Mouse (Mus musculus): ENCODE data around the gene Snw1. TPM values are rescaled to one million over a fixed set of nuclear protein-coding genes. Genes with fewer than 3 reads are reported as not detected.

Gene Snw1
- total RNA-seq, 4 experiments from 2014 or later = 59.6 to 69.6 (median 65.4) TPM

DNA sequence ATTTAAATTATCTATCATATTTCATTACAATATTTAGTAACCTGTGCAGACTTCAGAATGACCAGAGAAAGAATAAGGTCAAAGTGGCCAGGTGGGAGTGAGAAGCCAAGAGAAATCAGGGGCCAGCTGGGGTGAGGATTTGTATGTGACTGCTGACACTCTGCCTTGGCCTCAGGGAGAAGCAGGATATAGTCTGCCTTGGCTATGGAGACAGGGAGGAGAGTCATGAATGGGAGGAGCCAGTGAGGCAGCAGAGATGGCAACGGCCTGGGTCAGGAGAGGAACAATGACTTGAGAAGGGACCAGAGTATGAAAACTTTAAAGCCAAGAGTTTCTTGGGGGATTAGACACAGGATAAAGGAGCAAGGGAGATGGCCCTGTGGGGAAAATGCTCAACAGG is 48.4 kb downstream of the Snw1 start:
- no peak for DNase-seq (ENCODE audit: low spot score in 2 of 2)

DNA sequence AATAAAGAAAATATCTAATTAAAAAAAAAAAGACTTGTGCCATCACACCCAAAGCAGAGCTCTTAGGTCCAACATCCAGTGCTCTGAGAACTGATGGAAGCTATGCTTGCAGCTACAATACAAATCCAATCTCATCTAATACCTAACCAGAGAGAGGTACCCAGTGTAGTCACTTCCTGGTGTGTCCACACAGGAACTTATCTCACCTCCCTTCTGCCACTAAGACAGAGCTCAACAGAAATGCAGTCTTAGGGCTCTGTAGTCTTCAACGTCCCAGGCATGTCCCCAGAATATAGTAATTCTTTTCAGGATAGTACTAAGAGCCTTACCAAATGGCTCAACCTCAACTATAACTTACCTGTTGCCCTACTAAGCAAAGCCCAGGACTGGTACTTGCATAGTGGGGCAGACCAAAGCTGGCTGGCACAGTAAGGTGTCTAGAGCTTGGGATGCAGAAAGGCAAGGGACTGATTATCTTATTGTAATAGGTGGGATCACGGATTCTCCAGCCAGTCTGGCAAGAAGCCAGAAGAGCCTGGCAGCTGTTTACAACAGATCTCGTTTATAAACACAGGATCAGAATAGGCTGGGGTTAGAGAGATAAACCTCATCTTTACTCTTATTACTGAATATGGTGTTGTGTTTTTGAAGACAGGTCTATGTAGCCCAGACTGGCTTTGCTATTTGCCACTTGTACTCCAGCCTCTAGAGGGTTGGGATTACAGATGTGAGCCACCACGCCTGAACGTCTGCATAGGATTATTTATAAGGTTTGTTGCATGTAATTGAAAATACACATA is 50.2 kb downstream of the Snw1 start:
- no peak for DNase-seq (ENCODE audit: low spot score in 2 of 2)

DNA sequence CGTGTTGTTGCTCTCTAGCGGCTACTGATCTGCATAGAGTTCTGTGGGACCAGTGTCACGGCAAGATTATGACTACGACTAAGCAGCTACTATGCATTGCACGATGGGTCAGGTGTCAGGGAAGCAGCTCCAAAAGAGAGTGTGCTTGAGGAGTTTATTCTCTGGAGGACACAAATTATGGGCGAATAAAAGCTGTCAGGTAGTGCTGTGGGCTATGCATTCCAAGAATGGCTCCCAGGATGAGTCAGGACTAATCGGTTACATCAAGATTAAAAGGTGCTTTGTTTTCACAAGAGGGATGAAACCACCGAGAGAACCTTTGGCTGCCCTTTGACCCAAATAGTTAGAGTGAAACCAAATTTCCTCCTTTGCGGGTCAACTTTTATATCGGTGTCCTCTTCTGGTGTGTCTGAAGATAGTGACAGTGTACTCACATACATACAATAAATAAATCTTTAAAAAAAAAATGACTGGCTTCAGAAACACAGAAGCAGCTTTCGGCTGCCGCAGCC is 52.0 kb downstream of the Snw1 start:
- no peak for DNase-seq (ENCODE audit: low spot score in 2 of 2)

DNA sequence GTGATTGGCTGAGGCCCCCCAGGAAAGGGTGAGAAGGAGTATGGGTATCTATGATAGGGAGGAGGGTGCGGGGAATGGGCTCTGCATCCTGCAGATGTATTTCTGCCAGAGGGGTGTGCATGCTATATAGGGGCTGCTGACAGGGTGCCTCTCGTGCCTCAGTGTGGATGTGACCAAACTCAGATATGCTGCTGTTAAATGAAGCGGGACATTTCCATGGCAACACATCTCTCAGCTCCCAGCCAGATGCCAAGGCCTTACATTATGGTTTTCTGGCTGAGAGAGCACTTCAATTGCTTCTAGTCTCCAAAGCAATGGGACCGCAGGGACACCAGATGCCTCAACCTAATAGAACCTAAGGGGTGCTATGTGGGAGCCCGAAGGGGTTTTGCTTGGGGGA is 53.2 kb downstream of the Snw1 start:
- DNase-seq (ENCODE audit: low spot score in 2 of 2) = no peak

DNA sequence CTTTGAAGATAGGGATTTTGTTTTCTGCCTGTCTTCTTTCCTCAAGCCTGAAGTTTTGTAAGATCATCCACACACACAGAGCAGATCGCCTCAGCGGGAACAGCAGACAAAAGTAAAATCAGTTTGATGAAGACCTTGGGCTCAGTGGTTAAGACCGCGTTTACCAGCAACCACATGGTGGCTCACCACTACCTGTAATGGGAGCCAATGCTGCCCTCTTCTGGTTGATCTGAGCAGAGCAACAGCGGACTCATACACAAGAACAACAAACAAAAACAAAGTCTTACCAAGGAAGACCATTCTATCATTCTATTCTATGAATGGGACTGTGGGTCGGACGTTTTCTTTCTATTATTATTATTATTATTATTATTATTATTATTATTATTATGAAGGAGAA is 55.4 kb downstream of the Snw1 start:
- DNase-seq (ENCODE audit: low spot score in 2 of 2) = peak in 1 of 2 experiments; percentile 33

DNA sequence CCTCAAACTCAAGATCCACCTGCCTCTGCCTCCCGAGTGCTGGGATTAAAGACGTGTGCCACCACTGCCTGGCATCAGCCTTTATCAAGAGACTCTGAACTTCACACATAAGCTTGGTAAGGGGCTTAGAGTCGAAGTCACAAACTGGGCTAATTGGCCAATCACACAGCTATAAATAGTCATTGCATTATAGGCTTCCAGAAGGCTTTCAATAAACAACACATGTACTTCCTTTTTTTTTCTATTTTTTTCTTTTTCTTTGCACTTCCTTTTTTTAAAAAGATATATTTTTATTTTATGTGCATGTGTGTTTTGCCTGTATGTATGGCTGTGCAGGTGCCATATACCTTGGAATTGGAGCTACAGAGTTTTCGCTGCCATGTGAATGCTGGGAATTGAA is 56.7 kb downstream of the Snw1 start:
- DNase-seq (ENCODE audit: low spot score in 2 of 2) = no peak

DNA sequence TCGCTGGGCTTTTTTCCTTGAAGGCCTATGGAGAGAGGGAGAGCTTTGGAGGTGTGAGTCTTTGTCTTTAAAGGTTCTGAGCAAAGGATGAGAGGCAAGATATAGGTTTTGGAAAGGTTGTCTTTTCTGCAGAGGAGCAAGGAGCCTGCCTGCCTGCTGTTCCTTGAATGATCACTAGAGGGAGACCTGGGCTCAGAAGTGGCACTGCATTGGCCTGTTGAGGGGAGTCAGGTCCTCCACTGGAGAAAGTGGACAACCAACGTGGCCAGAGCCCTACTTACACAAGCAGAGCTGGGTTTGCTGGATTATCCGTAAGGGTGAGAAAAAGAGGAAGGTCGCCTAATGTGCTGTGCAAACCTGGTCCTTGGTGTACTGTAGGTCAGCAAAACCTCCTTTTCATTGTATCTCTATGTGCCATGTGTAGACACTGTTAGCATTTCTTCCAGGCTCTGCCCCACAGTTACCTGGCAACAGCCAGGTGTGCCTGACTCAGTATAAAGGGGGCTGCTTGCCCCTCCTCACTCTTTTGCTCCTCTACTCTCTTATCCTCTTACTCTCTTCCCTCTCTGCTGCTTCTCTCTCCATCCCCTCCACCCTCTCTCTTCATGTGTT is 58.8 kb downstream of the Snw1 start:
- DNase-seq (ENCODE audit: low spot score in 2 of 2) = peak; percentile 30 to 68

DNA sequence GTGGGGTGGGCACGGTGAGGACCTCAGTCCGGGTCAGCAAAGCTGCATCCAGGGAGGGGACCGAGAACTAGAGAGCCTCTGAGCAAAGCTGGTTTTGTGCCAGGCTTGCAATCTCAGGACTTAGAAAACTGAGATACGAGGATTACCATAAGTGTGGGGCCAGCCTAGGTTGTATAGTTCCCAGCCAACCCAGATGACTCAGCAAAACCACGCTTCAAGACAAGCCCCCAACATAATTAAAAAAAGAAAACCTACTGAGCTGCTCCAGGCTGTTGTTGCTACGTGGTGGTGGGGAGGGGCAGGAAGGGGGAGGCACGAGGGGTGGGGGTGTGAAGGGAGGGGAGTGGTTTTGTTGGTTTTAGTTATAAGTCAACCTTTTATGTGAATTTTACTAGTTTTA is 61.1 kb downstream of the Snw1 start:
- no peak for DNase-seq (ENCODE audit: low spot score in 2 of 2)

DNA sequence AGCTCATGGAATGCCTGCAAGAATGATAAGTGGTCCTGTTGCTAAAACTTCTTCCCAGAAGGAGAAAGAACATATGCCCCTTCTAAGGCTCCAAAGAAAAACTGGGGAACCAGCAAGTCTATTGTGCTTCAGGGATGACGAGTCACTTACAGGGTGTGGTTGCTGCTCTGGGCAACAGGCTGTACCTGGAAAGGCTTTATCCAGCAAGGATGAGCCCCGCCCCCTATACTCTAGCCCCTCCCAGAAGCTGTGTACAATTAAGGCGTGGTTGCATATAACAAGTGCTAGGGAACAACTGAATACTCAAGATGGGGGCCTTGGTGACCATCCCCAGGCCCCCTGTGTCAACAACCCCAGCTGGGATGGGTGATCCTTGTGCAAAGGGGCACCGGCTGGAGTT is 63.0 kb downstream of the Snw1 start:
- DNase-seq (ENCODE audit: low spot score in 2 of 2) = no peak

DNA sequence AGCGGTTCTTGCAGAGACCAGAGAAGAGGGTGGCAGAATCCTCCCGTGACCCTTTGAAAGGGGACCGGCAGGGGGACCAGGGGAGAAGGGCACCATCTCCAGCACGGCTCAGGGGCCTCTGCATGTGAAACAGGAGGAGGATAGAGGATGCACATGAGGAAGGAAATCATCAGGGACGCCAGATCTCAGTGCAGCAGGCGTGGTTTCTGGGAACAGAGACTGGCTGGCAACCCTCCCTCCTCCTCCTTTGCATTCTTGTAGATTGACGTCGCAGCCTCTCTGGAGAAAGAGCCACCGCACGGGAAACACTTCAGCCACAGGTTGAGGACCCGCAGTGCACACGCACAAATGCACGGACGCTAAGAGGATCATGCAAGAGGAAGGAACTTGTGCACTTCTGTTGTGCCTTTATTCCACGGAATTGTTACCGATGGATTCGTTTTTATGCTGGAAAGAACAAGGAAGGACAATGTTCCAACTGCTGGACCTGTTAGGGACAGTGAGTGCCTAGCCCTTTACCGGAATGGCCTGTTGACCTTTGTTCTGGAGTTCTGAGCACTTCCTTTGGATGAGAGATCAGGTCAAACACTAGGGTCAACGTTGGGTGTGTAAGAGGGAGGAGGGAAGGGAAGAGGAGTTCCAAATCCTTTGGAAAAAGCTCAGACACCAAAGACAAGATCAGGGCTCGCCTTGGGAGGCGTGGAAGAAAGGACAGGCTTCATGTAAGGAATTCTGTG is 64.0 kb downstream of the Snw1 start:
- no peak for DNase-seq (ENCODE audit: low spot score in 2 of 2)

DNA sequence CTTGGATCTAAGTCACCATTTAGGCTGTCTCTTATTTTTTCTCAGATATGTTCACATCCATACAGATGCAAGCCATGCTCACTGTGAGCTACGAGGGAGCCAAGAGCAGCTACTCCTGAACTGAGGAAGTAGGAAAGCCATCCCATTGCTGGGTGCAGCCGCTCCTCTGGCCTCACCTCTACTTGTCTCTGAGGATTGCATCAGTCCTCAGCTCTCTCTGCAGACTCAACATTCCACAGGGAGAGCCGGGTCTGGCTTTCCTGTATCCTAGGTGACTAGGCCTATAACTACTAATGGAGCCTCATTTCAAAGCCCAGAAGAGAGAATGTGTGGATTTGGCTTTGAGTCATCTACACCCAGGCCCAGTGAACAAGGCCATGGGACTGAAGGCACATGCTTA is 66.4 kb downstream of the Snw1 start:
- DNase-seq (ENCODE audit: low spot score in 2 of 2) = no peak

DNA sequence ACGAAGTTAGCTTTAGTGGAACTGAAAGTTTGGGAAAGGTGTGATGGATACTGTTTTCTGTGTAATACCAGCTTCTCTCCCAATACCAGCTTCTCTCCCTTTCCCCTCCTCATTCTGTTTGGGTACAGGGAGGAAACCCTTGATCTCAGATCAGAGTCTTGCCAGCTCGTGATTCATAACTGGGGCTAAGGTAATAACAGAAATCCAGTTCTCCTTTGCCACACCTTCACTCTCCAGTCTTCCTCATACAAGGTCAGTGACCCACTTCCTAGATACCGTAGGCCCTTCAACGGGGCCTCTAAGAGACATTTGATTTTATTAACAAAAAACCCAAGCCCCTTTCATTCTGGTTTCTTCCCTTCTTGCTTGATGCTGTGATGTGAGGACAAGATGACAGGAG is 66.9 kb downstream of the Snw1 start:
- no peak for DNase-seq (ENCODE audit: low spot score in 2 of 2)

DNA sequence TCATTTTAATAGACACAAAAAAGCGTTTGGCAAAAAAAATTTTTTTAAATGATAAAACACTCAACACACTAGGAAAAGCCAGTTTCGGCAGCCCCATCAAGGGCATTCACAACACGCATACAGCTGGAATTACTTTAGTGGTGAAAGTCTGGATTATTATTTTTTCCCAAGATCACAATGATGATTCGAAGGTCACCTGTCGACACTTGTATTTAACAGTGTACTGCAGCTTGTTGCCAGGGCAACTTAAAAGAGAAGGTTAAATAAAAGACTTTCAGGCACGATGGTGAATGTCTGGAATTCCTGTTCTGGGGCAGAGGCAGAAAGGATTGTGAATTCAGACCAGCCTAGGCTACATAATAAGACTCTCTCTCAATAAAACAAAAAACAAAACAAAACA is 70.2 kb downstream of the Snw1 start:
- DNase-seq (ENCODE audit: low spot score in 2 of 2) = no peak

DNA sequence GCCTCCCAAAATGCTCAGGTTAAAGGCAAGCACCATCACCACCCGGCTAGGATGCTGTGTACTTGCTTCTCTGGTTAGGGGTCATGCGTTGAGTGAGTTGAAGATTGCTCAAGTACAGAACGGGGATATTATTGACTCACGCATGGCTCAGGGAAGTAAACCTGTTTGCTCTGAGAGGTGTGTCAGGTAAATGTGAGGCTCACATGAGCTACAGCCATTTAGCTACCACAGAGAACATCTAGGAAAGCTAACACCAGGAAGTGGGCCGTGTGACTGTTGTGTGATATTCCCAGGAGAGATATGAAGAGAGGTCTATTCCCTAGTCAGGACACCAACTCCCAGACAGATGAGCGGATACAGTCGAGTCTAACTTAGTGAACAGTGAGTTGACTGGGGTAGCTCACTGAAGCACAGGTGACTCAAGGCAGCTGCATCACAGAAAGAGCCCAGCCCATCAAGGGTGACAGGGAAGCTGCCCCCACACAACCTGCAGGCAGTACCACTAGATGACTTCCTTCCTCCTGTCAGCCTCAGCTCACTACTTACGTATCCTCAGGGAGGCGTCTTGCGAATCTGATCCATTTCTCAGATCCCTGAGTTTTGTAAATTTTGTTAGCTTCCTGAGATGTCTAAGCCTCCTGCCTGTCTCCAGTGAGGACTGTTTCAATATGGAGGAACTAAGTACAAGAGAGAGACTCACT is 72.8 kb downstream of the Snw1 start:
- DNase-seq (ENCODE audit: low spot score in 2 of 2) = no peak

Small RNA genes within 50 kb of the gene (microRNA-seq; reads per million reads assigned to microRNA genes)
- gene Mir3068 = 53.3 to 89.4 reads per million in 2 experiments

Other genes starting within 250 kb of the Snw1 start
- 1 to 10 TPM; 1.4 to 4.1 (median 2.7) TPM for gene Noxred1, start 233.5 kb downstream of the Snw1 start, total RNA-seq (2022)
- gene Vipas39, start 206.0 kb downstream of the Snw1 start, total RNA-seq (2022) = 10 to 100 TPM; 56.4 to 62.0 (median 61.4) TPM
- gene Ahsa1, start 205.8 kb downstream of the Snw1 start, total RNA-seq (2022) = 100 to 1,000 TPM; 150 to 192 (median 175) TPM
- under 1 TPM in 2 of 4 experiments, not detected in 2; 0.29 TPM for gene Ism2, start 172.6 kb downstream of the Snw1 start, total RNA-seq (2022)
- gene Sptlc2, start 83.9 kb downstream of the Snw1 start, total RNA-seq (2022) = 10 to 100 TPM; 32.5 to 50.1 (median 37.4) TPM
- 100 to 1,000 TPM; 102 to 127 (median 112) TPM for gene Slirp, start 28.4 kb downstream of the Snw1 start, total RNA-seq (2022)
- 10 to 100 TPM; 21.4 to 29.0 (median 24.3) TPM for gene Alkbh1, start 28.3 kb downstream of the Snw1 start, total RNA-seq (2022)
- not detected for gene Gm5788, start 22.4 kb upstream of the Snw1 start, total RNA-seq (2022)
- not detected for gene Gm8300, start 42.0 kb upstream of the Snw1 start, total RNA-seq (2022)
- gene Oog1, start 130.4 kb upstream of the Snw1 start, total RNA-seq (2022) = not detected
- gene Gm4027, start 146.6 kb upstream of the Snw1 start, total RNA-seq (2022) = not detected
- not detected for gene Gm16381, start 172.3 kb upstream of the Snw1 start, total RNA-seq (2022)

Measured in layer of hippocampus, adult 8-10 months (tissue).